Mouse (Mus musculus) mature B cell (primary cell): ENCODE data around the gene Nfkbia.

ENCODE experiments used
- in situ Hi-C: fragments of 300-500 bp; cut with MboI; formaldehyde crosslinking; loops from 2 replicates; pipeline ENCODE4 v1.14.3; 2019

The Nfkbia gene

DNA sequence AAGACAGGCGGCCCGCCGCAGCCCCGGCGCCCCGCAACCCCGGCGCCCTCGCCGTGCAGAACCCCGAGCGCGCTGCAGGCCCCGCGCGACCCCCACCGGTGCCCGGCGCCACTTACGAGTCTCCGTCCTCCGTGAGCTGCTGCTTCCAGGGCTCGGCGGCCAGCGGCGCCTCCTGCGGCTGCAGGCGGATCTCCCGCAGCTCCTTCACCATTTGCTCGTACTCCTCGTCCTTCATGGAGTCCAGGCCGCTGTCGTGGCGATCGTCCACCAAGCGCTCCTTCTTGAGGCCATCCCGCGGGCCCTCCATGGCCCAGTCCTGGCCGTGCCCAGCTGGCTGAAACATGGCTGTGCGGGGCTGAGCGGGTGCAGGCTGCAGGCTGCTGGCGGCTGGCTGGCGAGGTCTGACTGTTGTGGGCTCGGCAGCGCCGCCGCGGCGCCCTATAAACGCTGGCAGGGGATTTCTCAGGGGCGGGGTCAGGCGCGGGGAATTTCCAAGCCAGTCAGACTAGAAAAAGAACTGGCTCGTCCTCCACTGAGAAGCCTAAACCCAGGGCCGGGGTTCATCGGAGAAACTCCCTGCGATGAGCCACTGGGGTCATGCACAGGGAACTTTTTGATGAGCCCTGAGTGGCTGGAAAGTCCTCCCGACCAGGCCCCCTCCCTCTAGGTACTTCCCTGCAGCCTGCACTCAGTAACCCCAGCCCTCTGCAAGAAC is at the start of gene Nfkbia:
Gene Nfkbia (minus strand): TSS at position 464 of the 715 bp plus-strand sequence.
- in situ Hi-C loops, result loop anchor here (10.0 kb wide), 1 partner anchor 108 kb away; the partner anchor contains the start of gene Psma6

DNA sequence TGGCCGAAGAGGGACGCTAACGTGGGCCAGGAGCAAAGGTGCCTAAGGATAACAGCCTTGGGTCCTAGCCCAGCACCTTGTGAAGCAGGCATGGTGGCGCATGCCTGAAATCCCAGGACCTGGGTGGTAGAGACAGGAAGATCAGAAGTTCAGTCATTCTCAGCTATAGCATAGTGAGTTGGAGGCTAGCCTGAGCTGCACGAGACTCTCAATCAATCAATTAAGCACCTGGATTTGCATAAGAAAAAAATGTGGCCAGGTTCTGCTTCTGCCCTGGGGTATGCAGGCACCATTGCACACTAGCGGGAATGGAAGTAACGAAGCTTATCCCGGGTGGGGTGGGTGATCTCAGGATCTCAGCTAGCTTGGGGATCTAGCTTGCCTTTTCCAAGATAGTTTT is 46.7 kb upstream of the Nfkbia start:
- in situ Hi-C loops, result no loop called here

DNA sequence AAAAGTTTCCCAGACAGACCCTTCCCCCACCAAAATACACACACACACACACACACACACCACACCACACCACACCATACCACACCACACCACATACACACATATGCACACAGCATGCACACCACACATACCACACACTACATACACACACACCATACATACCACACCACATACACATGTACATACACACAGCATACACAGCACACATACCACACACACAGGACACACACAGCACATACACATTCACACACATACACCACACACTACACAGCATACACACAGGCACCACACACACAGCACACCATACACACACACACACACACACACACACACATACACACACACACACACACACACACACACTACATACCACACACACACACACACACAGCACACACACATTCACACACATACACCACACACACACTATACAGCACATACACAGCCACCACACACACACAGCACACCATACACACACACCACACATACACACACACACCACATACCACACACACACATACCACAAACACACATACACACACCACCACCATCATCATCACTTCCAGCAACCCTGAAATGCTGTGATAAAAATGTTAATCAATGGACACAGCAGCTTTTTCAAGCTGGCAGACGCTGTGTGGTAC is 46.0 kb upstream of the Nfkbia start:
- in situ Hi-C loops, result no loop called here

DNA sequence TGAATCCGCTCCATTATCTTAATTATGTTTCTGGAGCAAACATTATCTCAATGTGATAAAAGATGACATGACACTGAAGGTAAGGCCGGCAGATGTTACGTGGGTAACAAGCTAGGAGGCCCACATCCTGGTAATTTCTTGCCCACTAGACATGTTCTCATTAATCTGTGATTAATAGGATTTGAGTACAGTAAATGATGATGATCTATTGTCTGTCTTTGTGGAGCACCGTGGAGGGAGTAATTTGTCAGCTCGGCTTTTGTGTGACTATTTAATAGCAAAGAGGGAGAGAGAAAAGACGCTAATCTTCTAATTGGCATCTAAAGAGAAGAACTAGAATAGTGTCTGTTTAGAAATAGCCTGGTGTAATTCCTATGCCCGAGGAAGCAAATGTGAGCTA is 45.3 kb upstream of the Nfkbia start:
- in situ Hi-C loops, result no loop called here

DNA sequence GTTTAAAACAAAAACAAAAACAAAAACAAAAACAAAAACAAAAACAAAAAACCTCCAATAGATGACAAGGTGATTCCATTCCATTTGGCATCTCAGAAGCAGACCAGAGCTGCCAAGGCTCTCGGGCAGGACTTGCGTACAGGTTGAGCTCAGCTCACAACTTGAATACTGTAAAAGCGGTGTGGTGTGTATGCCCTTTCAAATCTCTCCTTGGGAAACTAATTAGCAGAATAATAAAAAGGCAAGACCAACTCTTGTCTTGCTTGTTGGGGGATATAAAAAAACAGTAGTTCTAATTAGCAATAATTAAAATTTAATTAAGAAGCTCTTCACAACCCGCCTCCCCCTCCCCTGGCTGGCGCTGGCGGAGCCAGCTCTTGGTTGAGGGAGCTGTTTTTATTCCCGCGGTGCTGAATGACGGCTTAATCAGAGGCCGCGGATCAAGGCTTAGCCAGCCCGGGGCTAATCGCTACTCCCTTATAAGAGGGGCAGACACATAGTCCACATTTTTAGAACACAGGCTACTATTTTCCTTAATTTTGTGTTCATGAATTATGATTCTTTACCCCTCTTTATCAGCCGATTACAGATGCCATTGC is 44.2 kb upstream of the Nfkbia start:
- in situ Hi-C loops, result no loop called here

DNA sequence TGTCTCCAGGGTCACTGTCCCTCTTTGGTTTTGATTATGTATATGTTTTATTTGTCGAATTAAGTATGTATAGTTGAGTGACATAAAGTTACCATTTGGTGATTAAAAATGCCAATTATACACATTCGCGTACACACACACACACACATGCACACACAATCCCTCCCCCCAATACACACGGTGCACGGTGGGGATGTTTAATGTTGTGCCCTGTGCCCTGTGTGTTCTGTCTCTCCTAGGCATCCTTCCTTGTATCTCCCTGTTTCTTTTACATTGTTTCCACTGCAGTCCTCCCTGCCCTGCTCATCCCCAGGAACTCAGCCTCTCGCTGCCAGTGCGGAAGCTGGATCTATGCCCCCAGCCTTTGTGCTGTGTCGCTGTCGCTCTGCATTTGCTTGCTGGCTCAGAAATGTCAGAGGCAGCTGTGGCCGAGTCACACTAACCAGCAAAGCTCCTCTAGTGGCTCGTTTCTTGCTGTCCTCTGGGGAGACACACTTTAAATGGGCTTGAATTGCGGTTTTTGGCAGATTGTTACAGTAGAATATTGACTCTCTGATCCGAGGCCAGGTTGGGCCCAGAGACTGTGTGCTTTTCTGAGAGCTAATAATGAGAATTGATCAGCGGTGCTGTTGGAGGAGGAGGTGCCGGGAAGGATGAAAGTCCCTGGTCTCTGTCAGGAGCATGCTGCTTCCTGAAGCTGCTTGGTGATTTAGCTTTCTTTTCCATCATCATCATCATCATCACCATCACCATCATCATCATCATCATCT is 34.7 kb upstream of the Nfkbia start:
- in situ Hi-C loops, result no loop called here

DNA sequence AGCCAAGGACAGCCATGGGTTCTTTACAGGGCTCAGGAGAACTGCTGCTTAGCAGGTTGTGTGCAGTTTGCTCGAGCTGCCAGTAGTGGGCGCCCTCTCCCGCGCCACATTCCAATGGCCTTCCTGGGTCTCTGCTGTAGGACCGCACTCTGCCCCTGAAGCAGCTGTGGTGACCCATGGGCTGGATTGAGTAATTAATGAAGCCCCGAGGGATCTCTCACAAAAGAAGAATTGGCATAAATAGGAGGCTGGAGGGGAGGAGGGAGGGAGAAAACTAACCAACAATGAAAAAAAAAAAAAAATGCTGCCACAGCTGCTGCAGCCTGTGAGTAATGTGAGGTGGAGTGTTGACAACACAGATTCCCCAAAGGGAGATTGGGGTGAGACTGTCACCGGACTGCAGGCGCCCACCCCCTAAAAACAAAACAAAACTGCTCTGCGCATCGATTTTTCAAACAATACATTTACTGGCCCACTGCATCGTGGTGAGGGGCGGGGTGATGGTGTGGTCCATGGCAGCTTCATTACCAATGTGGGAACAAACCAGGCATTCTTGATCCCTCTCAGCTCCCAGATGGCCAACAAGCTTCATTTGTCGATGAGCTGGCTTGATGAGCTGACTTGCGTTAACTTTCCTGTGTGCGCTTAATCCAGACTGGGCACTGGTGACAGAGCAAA is 25.8 kb upstream of the Nfkbia start:
- in situ Hi-C loops, result no loop called here

DNA sequence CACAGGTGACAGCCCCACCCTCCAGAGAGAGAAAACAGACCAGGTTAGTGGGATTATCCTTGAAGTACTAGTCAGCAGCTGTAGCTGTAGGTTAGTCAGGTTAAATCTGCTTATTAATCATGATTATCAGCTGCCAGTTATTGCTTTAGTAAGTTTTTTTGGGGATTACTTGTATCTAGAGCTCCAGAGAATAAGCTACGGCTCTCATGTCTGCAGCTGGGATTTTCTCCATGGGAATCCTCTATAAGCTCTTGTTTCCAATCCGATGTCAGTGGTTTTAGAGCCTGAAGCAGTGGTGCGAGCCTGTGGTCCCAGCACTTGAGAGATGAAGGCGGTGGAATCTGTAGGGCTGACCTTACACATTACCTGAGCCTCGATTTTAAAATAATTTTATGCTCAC is 16.4 kb upstream of the Nfkbia start:
- in situ Hi-C loops, result no loop called here

DNA sequence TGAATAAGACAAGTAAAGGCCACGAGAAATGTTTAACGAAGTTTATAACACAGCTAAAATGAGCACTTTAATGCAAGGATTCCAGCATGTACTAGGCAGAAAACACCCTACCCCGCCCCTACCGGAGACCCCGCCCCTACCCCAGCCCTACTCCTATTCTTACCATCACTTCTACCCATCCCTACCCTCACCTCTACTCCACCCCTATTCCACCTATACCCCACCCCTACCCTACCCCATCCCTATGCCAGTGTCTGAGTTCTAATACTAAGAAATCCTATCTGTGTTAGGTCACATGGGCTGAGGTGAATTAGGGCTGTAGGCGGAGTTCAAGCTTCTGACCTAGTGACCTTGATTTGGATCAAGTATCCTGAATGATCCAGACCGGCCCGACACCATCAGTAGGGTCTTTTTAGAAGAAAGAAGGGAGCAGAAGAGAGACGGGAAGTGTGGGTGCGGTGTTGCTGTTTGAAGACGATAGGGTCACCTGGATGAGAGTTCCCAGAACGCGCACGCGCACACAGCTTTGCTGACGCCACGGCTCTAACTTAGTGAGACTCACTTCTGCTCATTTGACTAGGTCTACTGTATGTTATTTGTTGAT is 15.0 kb upstream of the Nfkbia start:
- in situ Hi-C loops, result no loop called here

DNA sequence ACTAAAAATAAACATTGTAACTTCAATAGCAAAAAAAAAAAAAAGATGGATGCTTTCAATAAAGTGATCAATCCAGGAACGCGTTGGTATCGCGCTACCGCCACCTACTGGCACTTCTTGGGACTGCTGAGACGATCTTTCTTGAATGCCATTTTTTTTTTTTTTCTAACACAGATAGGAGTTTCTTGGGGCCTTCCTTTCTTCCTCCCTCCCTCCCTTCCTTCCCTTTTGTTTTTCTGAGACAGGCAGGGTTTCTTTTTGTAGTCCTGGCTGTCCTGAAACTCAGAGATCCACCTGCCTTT is 13.5 kb upstream of the Nfkbia start:
- in situ Hi-C loops, result no loop called here

DNA sequence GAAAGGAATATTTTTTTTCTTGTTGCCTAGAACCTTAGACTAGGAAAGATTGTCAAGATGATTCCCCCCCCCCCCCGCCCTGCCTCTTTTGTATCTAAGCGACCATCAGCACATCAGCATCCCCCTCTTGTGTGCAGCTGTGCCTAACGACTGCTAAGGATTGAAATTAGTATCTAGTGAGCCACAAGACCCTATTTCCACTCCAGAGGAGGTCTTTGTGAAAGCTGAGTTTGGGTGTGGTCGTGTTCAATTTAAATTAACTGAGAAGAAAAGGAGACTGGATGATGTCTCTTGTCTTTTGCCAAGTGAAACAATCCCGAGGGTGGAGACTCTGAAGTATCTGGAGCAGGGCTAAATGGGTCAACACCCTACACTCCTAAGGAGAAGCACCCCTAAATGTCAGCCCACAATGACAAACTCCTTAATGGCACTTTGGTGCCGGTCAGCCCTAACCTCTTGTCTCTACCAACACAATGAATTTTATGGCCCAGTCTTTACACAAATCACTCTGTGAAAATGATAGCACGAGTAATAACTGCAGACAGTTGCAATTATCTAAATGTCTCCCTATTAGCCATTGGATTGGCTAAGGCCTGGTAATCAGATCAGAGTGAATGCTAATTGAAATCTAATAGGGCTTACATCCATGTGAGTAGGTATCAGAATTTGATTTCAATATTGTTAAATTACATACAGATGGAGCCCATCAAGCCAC is 13.0 kb upstream of the Nfkbia start:
- in situ Hi-C loops, result no loop called here

DNA sequence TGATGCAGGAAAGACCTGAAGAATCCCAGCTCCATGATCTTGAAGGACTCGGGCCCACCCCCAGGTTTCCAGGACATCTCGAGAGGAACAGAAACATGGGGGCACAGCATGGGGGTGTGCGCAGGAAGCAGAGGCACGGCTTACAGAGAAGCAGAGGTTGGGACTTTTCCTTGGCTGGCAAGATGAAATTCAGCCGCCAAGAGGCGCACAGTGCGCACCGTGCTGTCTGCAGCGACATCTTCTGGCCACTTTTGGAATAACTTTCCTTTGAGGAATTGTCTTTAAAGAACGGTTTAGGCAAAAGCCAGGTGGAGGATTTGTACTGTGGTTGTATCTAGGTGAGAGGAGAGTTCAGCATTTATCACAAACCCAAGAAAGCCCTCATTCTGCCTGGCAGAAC is 6.6 kb upstream of the Nfkbia start:
- in situ Hi-C loops, result loop anchor here (5.0 to 10.0 kb wide), 2 partner anchors 114 to 182 kb away; partner anchors contain the start of gene Psma6

DNA sequence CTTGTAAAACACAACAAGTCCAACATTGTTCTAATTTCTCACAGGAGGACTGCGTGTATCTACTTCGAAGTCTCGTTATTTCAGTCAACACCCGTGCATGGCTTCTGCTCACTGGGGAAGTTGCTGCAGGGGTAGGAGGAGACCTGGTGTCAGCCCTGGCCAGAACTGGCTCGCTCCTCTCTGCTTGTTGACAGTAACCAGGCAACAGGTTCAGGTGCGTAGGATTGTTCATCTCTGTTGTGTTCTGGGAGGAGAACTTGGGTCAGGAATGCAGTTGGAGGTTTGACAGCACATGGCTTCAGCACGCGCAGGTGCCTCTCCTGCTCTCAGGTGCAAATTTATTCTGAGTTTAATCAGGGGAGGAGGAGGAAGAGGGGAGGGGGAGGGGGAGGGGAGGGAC is 5.3 kb upstream of the Nfkbia start:
- in situ Hi-C loops, result loop anchor here (5.0 to 10.0 kb wide), 2 partner anchors 113 to 180 kb away; partner anchors contain the start of gene Psma6

DNA sequence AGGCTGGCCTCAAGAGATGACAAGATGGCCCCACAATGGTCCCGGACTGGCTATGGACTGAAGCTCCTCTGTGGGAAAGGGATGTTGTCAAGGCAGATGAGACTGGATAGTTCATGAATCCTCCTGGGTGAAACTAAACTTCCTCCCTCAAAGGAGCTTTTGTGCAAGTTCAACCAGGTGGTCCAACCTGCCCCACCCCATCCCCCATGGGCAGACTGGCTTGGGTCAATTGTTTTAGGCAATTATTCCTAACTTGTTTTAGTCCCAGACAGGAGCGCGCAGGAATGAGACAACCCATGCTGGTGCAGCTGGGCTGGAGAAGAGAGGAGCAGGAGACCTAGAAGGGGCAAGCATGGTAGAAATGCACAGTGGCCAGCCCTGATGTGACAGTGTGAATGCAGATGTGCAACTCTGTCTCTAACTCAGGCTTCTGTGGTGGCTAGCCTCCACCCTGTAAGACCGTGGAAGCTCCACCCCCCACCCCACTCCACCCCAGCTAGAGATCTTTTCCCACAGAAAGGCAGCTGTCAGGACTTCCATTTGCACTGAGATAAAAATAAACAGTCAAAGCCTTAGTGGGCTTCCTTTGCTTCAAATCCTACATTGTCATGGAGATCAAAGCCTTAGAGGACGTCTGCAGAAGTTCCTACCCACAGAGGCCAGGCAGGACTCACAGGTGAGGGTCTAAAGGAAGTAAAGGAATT is 3.6 kb upstream of the Nfkbia start:
- in situ Hi-C loops, result loop anchor here (5.0 to 10.0 kb wide), 2 partner anchors 111 to 179 kb away; partner anchors contain the start of gene Psma6

DNA sequence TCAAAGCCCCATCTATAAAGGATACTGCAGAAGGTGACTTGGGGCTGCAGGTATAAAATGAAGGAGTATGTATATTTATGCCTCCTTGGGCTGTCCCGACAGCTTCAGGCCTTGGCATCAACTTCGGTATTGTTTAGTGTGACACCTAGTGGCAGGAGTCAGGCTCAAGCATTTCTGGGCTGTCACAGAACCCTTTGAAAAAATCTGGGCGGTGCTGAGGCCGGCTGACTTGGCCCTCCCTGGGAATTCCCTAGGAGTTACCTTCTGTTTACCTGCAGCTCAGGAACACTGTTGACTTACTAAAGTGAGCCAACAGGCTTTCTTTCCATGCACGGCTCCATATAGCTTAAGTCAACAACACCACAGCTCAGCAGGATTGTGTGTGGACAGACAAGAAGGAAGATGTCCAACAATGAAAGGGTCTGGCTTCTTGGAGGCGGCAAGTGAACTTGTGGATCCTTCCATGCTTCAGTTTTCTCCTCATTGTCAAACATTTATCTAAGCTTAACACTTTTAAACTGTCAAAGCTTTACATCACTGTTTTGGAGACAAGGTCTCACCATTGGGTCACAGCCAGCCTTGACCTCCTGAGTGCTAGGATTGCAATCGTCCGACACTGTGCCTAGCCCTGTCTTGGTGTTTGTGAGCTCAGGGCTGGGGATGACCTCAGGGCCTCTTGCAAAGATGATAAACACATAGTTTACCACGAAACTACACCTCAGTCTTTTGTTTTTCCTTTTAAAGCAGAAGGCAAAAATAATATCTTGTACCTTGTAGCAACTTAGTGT is 2.9 kb upstream of the Nfkbia start:
- in situ Hi-C loops, result loop anchor here (5.0 to 10.0 kb wide), 2 partner anchors 111 to 178 kb away; partner anchors contain the start of gene Psma6

DNA sequence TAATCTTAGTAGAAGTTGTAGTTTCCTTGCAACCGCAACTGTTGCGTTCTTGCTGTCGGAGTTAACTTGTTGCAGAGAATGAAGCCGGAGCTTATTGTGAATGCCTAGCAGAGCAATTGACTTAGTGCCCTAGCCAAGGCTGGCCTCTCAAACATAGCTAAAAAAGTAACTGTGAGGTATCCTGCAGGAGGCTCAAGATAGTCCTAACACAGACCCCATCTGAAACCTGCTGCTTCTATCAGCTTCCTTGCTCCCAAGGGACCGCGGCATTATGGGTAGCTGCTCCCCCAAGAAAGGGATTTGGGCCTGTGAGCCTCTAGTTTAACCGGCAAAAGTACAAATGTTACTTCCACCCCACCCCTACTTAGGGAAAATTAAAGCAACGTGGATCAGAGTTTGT is 934 bp upstream of the Nfkbia start:
- in situ Hi-C loops, result loop anchor here (10.0 kb wide), 1 partner anchor 109 kb away; the partner anchor contains the start of gene Psma6

DNA sequence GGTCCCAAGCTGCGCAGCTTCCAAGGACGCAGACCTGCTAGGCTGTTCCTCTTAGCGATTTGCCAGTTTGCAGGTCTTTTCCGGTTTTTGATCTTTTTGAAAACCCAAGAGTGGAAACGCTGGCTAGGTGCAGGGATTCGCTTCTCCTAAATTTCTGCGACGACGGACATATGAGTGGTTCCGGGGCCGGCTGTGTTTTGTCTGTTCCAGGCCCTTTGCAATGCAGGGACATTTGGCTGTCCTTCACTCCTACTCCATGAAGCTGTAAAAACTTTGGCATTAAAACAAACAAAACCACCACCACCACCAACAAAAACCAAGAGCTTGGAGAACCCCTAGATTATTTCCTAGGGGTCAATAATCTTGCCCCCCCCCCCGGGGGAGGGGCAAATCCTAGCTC is 494 bp upstream of the Nfkbia start:
- in situ Hi-C loops, result loop anchor here (10.0 kb wide), 1 partner anchor 108 kb away; the partner anchor contains the start of gene Psma6

DNA sequence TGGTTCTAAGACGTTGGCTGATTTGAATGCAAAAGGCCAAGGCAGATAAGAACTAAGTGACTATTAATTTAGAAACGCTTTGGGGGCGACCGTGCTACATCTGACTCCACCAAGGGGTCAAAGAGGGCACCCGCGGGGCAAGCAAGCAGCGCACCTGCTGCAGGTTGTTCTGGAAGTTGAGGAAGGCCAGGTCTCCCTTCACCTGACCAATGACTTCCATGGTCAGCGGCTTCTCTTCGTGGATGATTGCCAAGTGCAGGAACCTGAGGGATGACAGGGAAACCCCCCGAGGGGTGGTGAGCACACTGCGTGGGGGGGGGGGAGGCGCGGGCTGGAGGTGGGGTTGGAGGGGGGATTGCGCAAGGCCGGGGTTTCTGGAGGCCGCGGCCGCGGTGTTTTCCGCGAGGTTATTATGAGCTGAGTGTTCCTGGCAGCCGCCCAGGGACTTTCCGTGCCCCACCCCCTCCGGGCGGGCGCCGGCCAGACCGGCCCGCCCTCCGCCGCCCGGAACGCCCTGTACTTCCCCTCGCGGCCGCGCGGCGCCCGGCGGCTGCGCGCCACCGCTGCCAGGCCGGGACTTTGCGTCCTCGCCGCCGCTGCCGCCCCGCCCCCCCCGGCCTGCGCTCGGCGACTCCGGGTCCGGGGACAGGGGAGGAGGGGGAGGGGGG is 797 bp downstream of the Nfkbia start:
- in situ Hi-C loops, result loop anchor here (10.0 kb wide), 1 partner anchor 107 kb away; the partner anchor contains the start of gene Psma6
